Mouse (Mus musculus): ENCODE measurements at regions not wholly inside any gene's neighbourhood (a gene's known extent, or its start where the extent isn't known, plus 50 kb on each side); places are given as distances from the start of the nearest gene placed in this dataset.

- TF ChIP-seq CHD2 (IDR thresholded peaks at IDR 0.05; ENCODE audit: low read depth, low read length) (no peak), ZNF384 (IDR thresholded peaks at IDR 0.05; ENCODE audit: low read depth, low read length) (no peak), ZC3H11A (IDR thresholded peaks at IDR 0.05; ENCODE audit: borderline replicate concordance, low read depth, low read length) (no peak), MAFK (IDR thresholded peaks at IDR 0.05; ENCODE audit: insufficient read depth, low read depth, low read length) (no peak), HCFC1 (IDR thresholded peaks at IDR 0.05; ENCODE audit: borderline replicate concordance, insufficient read depth, low read length) (no peak)
- in situ Hi-C loops (cut with MboI; ENCODE audit: low sequenced_read_pairs in 2 of 2, unreplicated experiment in 2 of 2) = no loop called here
- Histone ChIP-seq H3K9me3 (ENCODE audit: control insufficient read depth, insufficient read depth, low read depth, low read length) (no peaks in the 10 kb centered on the region), H3K4me1 (ENCODE audit: control insufficient read depth in 2 of 2, insufficient read depth in 2 of 2, low read length in 2 of 2, poor library complexity in 1 of 2) (peaks cover 0 to 2% of the 10 kb centered on the region in 2 experiments; a peak in 1 of 4 replicates), H3K9ac (ENCODE audit: insufficient read depth, low read depth, low read length, poor library complexity, severe bottlenecking) (no peak overlapping the region), H3K36me3 (ENCODE audit: control insufficient read depth, insufficient read depth, low read length, poor library complexity, severe bottlenecking) (no peaks in the 10 kb centered on the region), H3K27ac (ENCODE audit: insufficient read depth, low read depth, low read length, poor library complexity, severe bottlenecking) (no peak overlapping the region), H3K4me3 (ENCODE audit: insufficient read depth in 1 of 2, low read depth in 1 of 2, low read length in 2 of 2, poor library complexity in 1 of 2, severe bottlenecking in 1 of 2) (no peak overlapping the region)
- no peak for DNase-seq (ENCODE audit: low read depth, low spot score)
Measured at GRCm38 (mm10) chr2:51549125-51549524, 78.2 kb upstream of the Tas2r134 start.

- in situ Hi-C loops (cut with MboI; ENCODE audit: low sequenced_read_pairs in 2 of 2, unreplicated experiment in 2 of 2) = no loop called here
- no peak for DNase-seq (ENCODE audit: low read depth, low spot score)
- H3K9ac ChIP-seq (ENCODE audit: insufficient read depth, low read depth, low read length, poor library complexity, severe bottlenecking) = no peak overlapping the region
- H3K36me3 ChIP-seq (ENCODE audit: control insufficient read depth, insufficient read depth, low read length, poor library complexity, severe bottlenecking) = no peaks in the 10 kb centered on the region
- no peak overlapping the region for H3K4me3 ChIP-seq (ENCODE audit: insufficient read depth in 1 of 2, low read depth in 1 of 2, low read length in 2 of 2, poor library complexity in 1 of 2, severe bottlenecking in 1 of 2)
- TF ChIP-seq CHD2 (IDR thresholded peaks at IDR 0.05; ENCODE audit: low read depth, low read length) (no peak), ZNF384 (IDR thresholded peaks at IDR 0.05; ENCODE audit: low read depth, low read length) (no peak), ZC3H11A (IDR thresholded peaks at IDR 0.05; ENCODE audit: borderline replicate concordance, low read depth, low read length) (no peak), HCFC1 (IDR thresholded peaks at IDR 0.05; ENCODE audit: borderline replicate concordance, insufficient read depth, low read length) (no peak), MAFK (IDR thresholded peaks at IDR 0.05; ENCODE audit: insufficient read depth, low read depth, low read length) (no peak)
- peaks cover 0 to 2% of the 10 kb centered on the region in 2 experiments; a peak in 1 of 4 replicates for H3K4me1 ChIP-seq (ENCODE audit: control insufficient read depth in 2 of 2, insufficient read depth in 2 of 2, low read length in 2 of 2, poor library complexity in 1 of 2)
- H3K27ac ChIP-seq (ENCODE audit: insufficient read depth, low read depth, low read length, poor library complexity, severe bottlenecking) = no peak overlapping the region
- H3K9me3 ChIP-seq (ENCODE audit: control insufficient read depth, insufficient read depth, low read depth, low read length) = no peaks in the 10 kb centered on the region
Measured at GRCm38 (mm10) chr2:51546181-51546580, 81.1 kb upstream of the Tas2r134 start.

- Histone ChIP-seq H3K36me3 (ENCODE audit: control insufficient read depth, insufficient read depth, low read length, poor library complexity, severe bottlenecking) (no peaks in the 10 kb centered on the region), H3K9me3 (ENCODE audit: control insufficient read depth, insufficient read depth, low read depth, low read length) (no peaks in the 10 kb centered on the region), H3K27ac (ENCODE audit: insufficient read depth, low read depth, low read length, poor library complexity, severe bottlenecking) (no peak overlapping the region), H3K4me1 (ENCODE audit: control insufficient read depth in 2 of 2, insufficient read depth in 2 of 2, low read length in 2 of 2, poor library complexity in 1 of 2) (peaks cover 0 to 2% of the 10 kb centered on the region in 2 experiments; a peak in 1 of 4 replicates), H3K9ac (ENCODE audit: insufficient read depth, low read depth, low read length, poor library complexity, severe bottlenecking) (no peak overlapping the region), H3K4me3 (ENCODE audit: insufficient read depth in 1 of 2, low read depth in 1 of 2, low read length in 2 of 2, poor library complexity in 1 of 2, severe bottlenecking in 1 of 2) (no peak overlapping the region)
- in situ Hi-C loops (cut with MboI; ENCODE audit: low sequenced_read_pairs in 2 of 2, unreplicated experiment in 2 of 2) = loop anchor here in 1 of 2 experiments (5.0 kb wide), 1 partner anchor 368 kb away; no protein-coding TSS in a partner anchor
- no peak for DNase-seq (ENCODE audit: low read depth, low spot score)
- TF ChIP-seq ZNF384 (IDR thresholded peaks at IDR 0.05; ENCODE audit: low read depth, low read length) (no peak), HCFC1 (IDR thresholded peaks at IDR 0.05; ENCODE audit: borderline replicate concordance, insufficient read depth, low read length) (no peak), ZC3H11A (IDR thresholded peaks at IDR 0.05; ENCODE audit: borderline replicate concordance, low read depth, low read length) (no peak), CHD2 (IDR thresholded peaks at IDR 0.05; ENCODE audit: low read depth, low read length) (no peak), MAFK (IDR thresholded peaks at IDR 0.05; ENCODE audit: insufficient read depth, low read depth, low read length) (no peak)
Measured at GRCm38 (mm10) chr2:51543949-51544348, 83.4 kb upstream of the Tas2r134 start.

- Histone ChIP-seq H3K9ac (ENCODE audit: insufficient read depth, low read depth, low read length, poor library complexity, severe bottlenecking) (no peak overlapping the region), H3K36me3 (ENCODE audit: control insufficient read depth, insufficient read depth, low read length, poor library complexity, severe bottlenecking) (no peaks in the 10 kb centered on the region), H3K4me1 (ENCODE audit: control insufficient read depth in 2 of 2, insufficient read depth in 2 of 2, low read length in 2 of 2, poor library complexity in 1 of 2) (peaks cover 0 to 2% of the 10 kb centered on the region in 2 experiments; a peak in 1 of 4 replicates), H3K27ac (ENCODE audit: insufficient read depth, low read depth, low read length, poor library complexity, severe bottlenecking) (no peak overlapping the region), H3K9me3 (ENCODE audit: control insufficient read depth, insufficient read depth, low read depth, low read length) (no peaks in the 10 kb centered on the region), H3K4me3 (ENCODE audit: insufficient read depth in 1 of 2, low read depth in 1 of 2, low read length in 2 of 2, poor library complexity in 1 of 2, severe bottlenecking in 1 of 2) (no peak overlapping the region)
- peak; percentile 17 for DNase-seq (ENCODE audit: low read depth, low spot score)
- in situ Hi-C loops (cut with MboI; ENCODE audit: low sequenced_read_pairs in 2 of 2, unreplicated experiment in 2 of 2) = loop anchor here in 1 of 2 experiments (5.0 kb wide), 1 partner anchor 370 kb away; no protein-coding TSS in a partner anchor
- no peak for TF ChIP-seq HCFC1 (IDR thresholded peaks at IDR 0.05; ENCODE audit: borderline replicate concordance, insufficient read depth, low read length)
- TF ChIP-seq ZC3H11A (IDR thresholded peaks at IDR 0.05; ENCODE audit: borderline replicate concordance, low read depth, low read length) = peak; percentile 39; the same call in 1 of the 2 replicates
Measured at GRCm38 (mm10) chr2:51542272-51542671, 85.0 kb upstream of the Tas2r134 start.

All from ES-E14 (cell line).